Mouse (Mus musculus): ENCODE data around the gene Gbx2.
A peak's percentile ranks its signal among the peaks of the same experiment; 100 is the strongest.

Gbx2 gene

GRCm38 (mm10) chr1:89931120-89931519 lies at the start of gene Gbx2:
Gbx2 (minus strand) TSS chr1:89931179.
- peak; percentile 50 to 59 for DNase-seq (ENCODE audit: low spot score in 2 of 2)

- DNase-seq (ENCODE audit: low spot score in 2 of 2) = no peak
Observed at GRCm38 (mm10) chr1:89977261-89977660, 46.3 kb upstream of the Gbx2 start.

- DNase-seq (ENCODE audit: low spot score in 2 of 2) = no peak
Observed at GRCm38 (mm10) chr1:89976411-89976810, 45.4 kb upstream of the Gbx2 start.

DNA sequence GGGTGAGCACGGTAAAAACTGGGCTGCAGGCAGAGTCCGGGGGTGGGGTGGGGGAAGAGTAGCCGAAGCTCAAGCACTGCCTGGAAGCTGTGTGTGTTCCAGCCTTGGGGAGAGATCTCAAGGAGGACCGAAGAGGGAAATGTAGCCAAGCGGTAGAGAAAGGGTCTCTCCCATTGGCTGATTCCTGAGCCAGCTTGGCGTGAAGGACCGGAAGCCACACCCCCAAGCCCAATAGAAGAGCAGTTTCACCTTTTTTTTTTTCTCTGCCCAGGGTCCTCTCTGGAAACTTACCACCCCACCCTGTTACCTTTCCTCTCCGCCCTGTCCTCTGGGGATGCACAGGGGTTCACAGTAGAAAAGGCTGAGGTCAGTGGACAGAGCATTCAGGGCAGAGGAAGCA lies 43.6 kb upstream of the Gbx2 start:
- DNase-seq (ENCODE audit: low spot score in 2 of 2) = no peak

GRCm38 (mm10) chr1:89971848-89972247 lies 40.9 kb upstream of the Gbx2 start:
- DNase-seq (ENCODE audit: low spot score in 2 of 2) = no peak

GRCm38 (mm10) chr1:89969714-89970110 lies 38.7 kb upstream of the Gbx2 start:
- DNase-seq (ENCODE audit: low spot score in 2 of 2) = no peak

- no peak for DNase-seq (ENCODE audit: low spot score in 2 of 2)
Observed at GRCm38 (mm10) chr1:89969072-89969713, 38.2 kb upstream of the Gbx2 start.

GRCm38 (mm10) chr1:89968111-89968851 lies 37.3 kb upstream of the Gbx2 start:
- DNase-seq (ENCODE audit: low spot score in 2 of 2) = peak in 1 of 2 experiments; percentile 50

- DNase-seq (ENCODE audit: low spot score in 2 of 2) = no peak
Observed at GRCm38 (mm10) chr1:89967585-89967984, 36.6 kb upstream of the Gbx2 start.

DNA sequence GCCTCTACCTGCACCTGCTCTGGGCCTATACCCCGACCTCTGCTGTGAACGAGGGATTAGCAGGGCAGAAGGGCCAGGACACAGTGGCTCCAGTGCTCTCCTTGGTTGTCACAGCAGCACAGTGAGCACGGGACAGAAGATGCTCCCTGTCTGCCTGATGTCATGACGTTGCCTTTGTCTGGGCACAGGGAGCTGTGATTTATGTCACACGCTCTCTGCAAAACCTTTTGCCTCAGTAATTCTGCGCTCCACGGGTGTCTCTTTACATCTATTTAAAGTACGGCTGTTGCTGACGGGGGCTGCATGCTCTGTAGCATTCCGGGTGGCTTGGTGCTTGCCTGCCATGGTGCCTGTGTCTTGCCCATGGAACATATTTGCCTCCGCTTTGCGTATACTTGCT lies 33.4 kb upstream of the Gbx2 start:
- no peak for DNase-seq (ENCODE audit: low spot score in 2 of 2)

DNA sequence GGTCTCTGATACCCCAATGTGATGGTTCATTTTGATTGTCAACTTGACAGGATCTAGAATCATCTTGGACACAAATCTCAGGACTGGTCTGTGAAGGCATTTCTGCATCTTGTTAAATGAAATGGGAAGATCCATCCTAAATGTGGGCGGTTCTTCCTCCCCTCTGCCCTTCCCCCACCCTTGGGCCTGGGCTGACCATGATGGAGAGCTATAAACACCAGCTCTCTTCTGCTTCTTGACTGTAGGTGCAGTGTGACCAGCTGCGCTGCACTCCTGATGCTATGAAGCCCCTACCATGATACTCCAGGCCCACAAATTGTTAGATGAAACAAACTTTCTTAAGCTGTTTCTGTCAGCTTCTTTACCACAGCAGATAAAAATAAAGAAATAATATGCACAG lies 32.3 kb upstream of the Gbx2 start:
- no peak for DNase-seq (ENCODE audit: low spot score in 2 of 2)

DNA sequence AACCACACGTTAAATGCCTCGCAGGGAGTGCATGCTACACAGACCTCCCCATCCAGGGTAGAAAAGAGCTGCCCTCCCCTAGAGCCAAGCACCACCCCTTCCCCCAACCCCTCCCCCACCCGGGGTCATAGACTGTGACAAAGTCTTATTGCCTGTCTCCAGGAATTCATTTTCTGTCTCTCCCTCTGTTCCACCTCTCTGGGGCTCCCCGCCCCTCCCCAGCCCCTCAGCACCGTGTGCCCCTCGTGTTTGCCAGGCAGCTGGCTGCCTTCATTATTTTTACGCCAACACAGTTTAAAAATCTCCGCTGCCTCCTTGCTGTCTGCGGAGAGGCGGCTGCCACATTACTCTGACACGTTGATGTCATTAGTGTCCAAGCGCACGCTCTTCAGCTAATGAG lies 31.1 kb upstream of the Gbx2 start:
- no peak for DNase-seq (ENCODE audit: low spot score in 2 of 2)

DNA sequence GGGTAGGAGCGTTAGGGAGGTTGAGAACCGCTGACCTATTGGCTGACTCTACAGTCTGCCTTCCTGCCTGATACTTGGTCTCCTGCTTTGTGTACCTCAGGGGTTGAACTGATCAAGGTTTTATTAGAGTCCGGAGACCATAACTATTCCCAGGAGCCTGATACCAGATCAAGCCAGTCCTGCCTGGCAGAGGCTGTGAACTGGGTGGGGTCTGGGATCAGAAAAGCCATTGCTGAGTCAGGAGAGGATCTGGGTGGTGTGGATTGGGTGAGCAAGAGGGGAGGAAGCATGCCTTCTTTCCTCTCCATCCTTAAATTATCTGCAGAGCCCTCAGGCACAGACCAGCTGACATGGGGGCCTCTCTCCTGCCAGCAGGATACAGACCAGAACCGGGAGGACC lies 28.4 kb upstream of the Gbx2 start:
- no peak for DNase-seq (ENCODE audit: low spot score in 2 of 2)

DNA sequence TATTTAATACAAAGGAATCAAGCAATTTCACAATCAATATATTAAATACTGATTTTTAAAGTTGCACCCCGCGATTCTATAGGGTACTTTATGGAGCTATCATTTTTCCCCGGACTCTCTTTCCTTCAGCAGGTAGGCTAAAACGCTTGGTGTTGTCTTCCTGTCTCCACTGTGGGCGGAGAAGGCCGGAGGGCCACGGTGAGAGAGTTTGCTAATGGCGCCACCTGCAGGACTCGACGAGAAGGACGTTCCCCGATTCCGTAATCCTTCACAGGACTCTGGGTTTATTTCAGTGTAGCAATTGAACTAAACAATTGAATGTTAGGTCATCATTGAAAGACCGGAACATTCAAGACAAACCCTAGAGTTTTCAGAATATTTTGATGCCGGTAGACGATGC lies 12.2 kb upstream of the Gbx2 start:
- peak; percentile 81 to 86 for DNase-seq (ENCODE audit: low spot score in 2 of 2)

GRCm38 (mm10) chr1:89942395-89942976 lies 11.5 kb upstream of the Gbx2 start:
- no peak for DNase-seq (ENCODE audit: low spot score in 2 of 2)

GRCm38 (mm10) chr1:89941701-89942381 lies 10.9 kb upstream of the Gbx2 start:
- DNase-seq (ENCODE audit: low spot score in 2 of 2) = no peak

DNA sequence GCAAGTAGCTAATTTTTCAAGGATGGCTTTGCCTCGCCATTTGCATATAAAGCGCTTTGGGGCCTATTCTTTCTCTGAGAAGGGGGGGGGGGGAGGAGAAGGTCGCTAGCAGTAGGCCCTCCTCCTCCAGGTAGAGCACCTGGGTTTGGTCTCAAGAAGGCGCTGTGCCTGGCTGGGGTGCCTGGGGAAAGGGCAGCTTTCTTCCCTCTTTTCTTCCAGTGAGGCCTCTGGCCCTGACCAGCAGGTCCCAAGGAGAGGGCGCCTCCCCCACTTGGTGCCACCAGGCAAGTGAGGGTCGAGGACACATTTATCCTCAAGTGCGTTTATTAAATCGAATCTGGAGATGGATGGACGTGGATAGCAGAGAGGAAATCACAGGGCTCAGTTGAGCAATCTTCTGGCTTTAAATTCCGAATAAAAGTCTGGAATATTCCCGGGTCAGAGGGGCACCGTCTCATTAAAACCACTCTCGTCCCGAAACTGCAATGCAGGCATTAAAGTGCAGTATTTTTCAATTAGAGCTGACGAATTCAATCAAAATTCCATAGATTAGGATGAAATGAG lies 10.1 kb upstream of the Gbx2 start:
- DNase-seq (ENCODE audit: low spot score in 2 of 2) = no peak

DNA sequence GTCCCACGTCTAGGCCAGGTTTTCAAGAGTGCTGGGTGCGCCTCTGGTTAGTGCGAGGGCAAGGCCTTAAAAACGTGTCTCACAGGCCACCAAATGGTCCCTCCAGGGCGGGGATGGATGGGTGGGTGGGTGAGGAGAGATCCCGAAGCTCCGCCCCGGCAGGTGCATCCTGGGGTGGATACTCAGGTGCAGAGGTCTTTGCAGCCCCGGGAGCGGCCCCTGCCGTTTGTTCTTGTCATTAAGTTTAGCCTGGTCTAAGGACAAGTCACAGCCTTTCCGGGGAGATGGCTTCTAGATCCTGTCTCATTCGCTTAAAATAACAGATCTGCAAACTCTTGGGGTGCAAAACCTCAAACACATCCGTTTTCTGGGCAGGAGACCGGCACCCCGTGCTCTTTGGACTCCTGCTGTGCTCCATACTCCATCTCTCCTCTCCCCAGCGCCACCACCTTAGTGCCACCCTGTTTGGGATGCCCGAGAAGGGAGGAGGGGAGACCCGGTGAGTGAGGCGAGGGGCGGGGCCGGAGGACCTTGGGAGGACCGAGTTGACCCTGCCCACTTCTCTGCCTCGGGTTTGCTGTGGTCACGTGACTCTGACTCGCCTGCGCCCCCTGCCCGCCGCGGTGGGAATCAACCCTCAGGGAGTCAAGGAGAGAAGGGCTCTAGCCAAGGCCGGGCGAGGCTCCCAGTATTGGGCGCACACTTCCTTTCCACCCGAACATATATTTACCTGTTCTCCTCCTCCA lies 9.2 kb upstream of the Gbx2 start:
- DNase-seq (ENCODE audit: low spot score in 2 of 2) = peak; percentile 80 to 87

DNA sequence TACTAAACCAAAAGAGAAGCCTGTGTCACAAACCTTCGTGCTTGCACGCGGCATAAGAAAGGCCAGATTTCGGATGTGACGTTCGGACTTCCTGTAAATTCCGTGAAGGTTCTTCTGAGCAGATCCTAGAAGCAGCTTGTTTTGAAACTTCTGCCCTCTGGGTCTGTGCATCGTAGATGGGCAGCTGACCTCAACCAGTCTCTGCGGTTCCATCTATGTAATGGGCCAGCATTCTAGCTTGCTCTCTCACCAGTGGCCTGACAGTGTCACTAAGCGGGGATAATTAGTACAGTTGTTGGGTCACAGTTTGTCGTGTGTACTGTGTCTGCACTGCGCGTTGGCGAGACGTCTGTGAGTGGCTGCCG lies 8.6 kb upstream of the Gbx2 start:
- no peak for DNase-seq (ENCODE audit: low spot score in 2 of 2)

- no peak for DNase-seq (ENCODE audit: low spot score in 2 of 2)
Observed at GRCm38 (mm10) chr1:89938884-89939595, 8.1 kb upstream of the Gbx2 start.

Data from cerebellum, postnatal 4 days (tissue).